Mouse (Mus musculus): ENCODE data around the gene Hist1h2ab. TPM values are rescaled to one million over a fixed set of nuclear protein-coding genes. Genes with fewer than 3 reads are reported as not detected.
"Not testable (repeated sequence)": the region's sequence is repeated elsewhere in the genome, so short reads cannot be mapped to it uniquely, and the experiment has no call there.

The Hist1h2ab gene
- total RNA-seq, 2 experiments from 2014 or later: 67.6 to 81.2 TPM

DNA sequence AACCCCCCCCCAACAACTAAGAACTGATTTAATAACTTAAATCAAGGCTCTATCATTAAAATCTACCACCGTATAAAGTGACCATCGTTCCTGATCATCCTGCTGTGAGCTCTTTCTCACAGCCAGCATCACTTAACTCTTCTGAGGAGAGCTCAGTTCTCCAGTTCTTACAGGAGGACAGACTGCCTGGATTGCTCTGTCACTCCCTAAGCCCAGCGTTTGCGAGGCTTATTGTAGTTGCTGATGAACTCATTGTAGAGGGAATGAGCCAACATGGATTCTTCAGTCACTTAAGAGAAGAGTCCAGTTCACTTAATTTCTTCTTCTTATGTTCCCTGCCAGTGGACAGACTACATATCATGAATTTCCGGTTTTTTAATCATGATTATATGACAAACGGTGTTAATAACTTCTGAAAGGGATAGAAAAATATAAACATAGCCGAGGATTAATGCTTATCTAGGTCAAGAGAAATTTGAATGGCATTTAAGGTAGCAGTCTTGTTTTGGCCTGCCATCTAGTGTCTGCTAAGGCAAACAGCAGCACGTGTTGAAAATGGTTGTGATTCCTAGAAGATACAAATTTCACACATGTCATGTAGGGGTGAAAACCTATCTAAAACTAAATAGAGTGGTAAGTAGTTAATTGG lies 18.6 kb upstream of the Hist1h2ab start:
- no peak for DNase-seq
- intact Hi-C loops (cut with DNase I; ENCODE audit: low total_unique reads): loop anchor here (2.0 kb wide), 1 partner anchor 31 kb away; no protein-coding TSS in a partner anchor

- intact Hi-C loops (cut with DNase I; ENCODE audit: low total_unique reads): no loop called here
- DNase-seq: no peak
Observed at GRCm38 (mm10) chr13:23737091-23737490, 13.8 kb upstream of the Hist1h2ab start.

GRCm38 (mm10) chr13:23738041-23738440 lies 12.9 kb upstream of the Hist1h2ab start:
- no peak for DNase-seq
- intact Hi-C loops (cut with DNase I; ENCODE audit: low total_unique reads): no loop called here

GRCm38 (mm10) chr13:23738677-23739068 lies 12.3 kb upstream of the Hist1h2ab start, which contains the start of gene Hist1h1c:
Gene Hist1h1c (plus strand): TSS chr13:23738808.
- peak; percentile 86 for DNase-seq
- intact Hi-C loops (cut with DNase I; ENCODE audit: low total_unique reads): no loop called here

- intact Hi-C loops (cut with DNase I; ENCODE audit: low total_unique reads): no loop called here
- DNase-seq: peak; percentile 91
Observed at GRCm38 (mm10) chr13:23739069-23739921, 11.6 kb upstream of the Hist1h2ab start.

GRCm38 (mm10) chr13:23739922-23740252 lies 11.0 kb upstream of the Hist1h2ab start:
- intact Hi-C loops (cut with DNase I; ENCODE audit: low total_unique reads): no loop called here
- DNase-seq: no peak

DNA sequence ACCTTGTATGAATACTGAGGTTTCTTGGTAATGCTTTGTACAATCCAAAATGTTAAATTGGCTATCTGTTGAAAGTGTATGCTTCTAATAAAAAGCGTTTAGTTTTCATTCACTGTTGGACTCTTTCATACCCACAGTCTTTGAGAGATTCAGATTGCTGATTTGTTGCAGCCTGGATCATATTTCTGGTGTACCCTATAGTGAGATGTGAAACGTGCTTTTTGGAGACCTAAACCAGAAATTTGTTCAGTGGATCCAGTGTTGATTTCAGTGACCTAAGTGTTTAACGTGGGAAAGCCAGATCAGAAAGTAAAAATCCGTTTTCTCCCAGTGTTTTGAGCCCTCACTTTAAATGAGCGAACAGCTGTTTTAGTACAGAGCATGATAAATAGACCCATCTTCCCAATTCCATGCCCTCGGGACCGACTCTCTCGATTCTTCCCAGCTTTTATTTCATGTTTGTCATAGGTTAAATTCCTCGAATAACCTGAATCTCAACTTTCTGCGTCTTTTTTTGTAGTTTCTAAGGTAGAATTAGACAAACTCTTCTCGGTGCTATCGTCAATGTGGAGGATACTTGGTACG lies 10.6 kb upstream of the Hist1h2ab start:
- intact Hi-C loops (cut with DNase I; ENCODE audit: low total_unique reads): no loop called here
- no peak for DNase-seq

DNA sequence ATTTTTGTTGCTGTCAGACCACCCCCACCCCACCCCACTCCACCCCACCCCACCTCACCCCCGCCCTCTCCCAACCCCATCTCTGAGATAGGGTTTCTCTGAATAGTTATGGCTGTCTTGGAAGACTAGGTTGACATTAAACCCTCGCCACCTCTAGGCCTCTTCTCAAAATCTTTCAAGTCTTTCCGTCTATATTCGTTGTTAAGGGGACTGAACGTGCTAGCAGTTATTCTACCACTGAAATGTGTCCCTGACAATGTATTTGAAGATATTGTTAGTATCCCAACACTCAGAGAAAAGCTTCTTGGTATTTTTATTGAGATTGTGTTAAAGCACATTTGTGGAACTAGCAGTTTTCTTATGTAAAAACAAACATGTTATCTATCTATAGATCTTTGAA lies 10.0 kb upstream of the Hist1h2ab start:
- DNase-seq: no peak
- intact Hi-C loops (cut with DNase I; ENCODE audit: low total_unique reads): no loop called here

DNA sequence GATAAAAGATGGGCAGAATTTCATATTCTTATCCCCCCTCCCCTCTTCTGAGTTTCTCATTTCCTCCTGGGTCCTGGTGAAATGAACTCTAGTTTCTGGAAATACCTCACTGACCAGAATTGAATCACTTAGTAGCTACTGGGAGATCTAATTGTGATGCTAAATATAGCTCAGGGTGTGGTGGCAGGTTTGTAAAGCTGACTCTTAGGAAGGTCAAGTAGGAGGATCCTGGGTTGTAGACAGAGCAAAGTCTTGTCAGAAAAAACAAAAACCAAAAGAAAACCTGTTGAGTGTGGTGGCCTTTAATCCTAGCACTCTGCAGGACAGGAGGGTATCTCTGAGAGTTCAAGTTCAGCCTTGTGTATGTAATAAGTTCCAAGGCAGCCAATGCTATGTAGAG lies 8.9 kb upstream of the Hist1h2ab start:
- intact Hi-C loops (cut with DNase I; ENCODE audit: low total_unique reads): no loop called here
- no peak for DNase-seq

- intact Hi-C loops (cut with DNase I; ENCODE audit: low total_unique reads): no loop called here
- no peak for DNase-seq
Observed at GRCm38 (mm10) chr13:23743215-23743614, 7.7 kb upstream of the Hist1h2ab start.

- intact Hi-C loops (cut with DNase I; ENCODE audit: low total_unique reads): no loop called here
- DNase-seq: no peak
Observed at GRCm38 (mm10) chr13:23743963-23744362, 7.0 kb upstream of the Hist1h2ab start.

DNA sequence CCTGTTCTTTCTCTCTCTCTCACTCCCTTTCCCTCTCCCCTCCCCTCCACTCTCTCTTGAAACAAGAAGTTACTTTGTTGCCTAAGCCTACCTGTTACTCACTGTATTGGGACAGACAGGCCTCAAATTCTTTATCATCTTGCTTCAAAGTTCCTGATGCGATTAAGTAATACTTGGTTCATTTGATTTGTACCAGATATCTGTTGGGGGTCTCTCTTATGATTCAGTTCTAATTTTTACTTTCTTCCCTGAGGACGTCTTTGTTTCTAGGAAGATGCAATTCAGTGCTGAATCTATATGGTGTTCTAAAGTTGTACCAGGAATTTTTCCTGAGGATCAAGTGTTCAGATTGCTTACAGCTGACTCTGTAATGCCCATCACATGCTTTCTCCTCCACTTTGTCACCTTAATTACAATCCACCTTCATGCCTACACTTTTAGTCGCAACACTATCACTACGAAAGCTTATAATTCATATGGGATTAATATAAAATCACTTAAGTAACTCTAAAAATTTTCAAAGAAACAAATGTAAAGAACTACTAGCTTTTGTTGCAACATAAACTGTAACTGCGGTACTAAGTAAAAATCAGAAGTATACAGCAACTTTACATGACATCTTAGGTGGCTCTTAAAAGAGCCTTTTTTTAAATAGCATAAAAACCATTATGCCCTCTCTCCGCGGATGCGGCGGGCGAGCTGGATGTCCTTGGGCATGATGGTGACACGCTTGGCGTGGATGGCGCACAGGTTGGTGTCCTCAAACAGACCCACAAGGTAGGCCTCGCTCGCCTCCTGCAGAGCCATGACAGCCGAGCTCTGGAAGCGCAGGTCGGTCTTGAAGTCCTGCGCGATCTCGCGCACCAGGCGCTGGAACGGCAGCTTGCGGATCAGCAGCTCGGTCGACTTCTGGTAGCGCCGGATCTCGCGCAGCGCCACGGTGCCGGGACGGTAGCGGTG lies 6.2 kb upstream of the Hist1h2ab start:
- intact Hi-C loops (cut with DNase I; ENCODE audit: low total_unique reads): no loop called here

DNA sequence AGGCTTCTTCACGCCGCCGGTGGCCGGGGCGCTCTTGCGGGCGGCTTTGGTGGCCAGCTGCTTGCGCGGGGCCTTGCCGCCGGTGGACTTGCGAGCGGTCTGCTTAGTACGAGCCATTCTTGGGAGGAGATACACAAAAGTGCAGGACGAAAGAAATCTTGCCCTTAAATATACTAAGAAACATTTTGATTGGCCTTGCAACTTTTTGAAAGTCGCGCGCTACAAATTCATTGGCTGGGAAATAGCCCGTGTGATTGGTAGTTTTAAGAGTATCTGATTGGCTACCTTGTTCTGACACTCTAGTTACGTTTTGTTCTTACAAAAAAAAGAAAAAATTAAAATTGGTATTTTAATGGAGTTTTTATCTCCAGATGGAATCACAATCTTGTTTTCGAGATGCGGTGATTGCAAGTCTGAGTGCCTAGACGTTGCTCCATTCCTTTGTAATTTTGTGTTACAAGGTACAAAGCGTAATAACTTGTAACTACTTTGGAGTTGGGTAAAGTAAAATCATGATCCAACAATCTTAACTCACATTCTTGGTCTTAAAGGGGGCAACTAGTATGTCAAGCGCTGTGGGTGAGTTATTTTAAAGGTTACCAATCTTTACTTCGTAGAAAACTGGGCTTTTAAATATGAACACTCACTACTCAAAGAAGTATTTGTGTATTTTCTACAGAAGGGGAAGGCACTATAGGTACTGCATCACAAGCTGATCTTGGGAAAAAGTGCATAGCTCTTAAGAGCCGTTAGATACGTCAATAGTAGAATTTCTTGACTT lies 5.4 kb upstream of the Hist1h2ab start, which contains the start of gene Hist1h3c:
Gene Hist1h3c, minus strand, starts transcription at position 222 of the 781 bp plus-strand sequence.
- peak; percentile 71 for DNase-seq
- intact Hi-C loops (cut with DNase I; ENCODE audit: low total_unique reads): no loop called here

More for the DNA sequence above, 6.2 kb upstream of the Hist1h2ab start:
- no peak for DNase-seq

GRCm38 (mm10) chr13:23746201-23747080 lies 4.5 kb upstream of the Hist1h2ab start, which contains the start of gene Hist1h2bb:
Gene Hist1h2bb (plus strand): TSS chr13:23746734.
- intact Hi-C loops (cut with DNase I; ENCODE audit: low total_unique reads): not testable (repeated sequence)
- peak; percentile 52 for DNase-seq

- DNase-seq: no peak
- intact Hi-C loops (cut with DNase I; ENCODE audit: low total_unique reads): no loop called here
Observed at GRCm38 (mm10) chr13:23747081-23747891, 3.6 kb upstream of the Hist1h2ab start.

DNA sequence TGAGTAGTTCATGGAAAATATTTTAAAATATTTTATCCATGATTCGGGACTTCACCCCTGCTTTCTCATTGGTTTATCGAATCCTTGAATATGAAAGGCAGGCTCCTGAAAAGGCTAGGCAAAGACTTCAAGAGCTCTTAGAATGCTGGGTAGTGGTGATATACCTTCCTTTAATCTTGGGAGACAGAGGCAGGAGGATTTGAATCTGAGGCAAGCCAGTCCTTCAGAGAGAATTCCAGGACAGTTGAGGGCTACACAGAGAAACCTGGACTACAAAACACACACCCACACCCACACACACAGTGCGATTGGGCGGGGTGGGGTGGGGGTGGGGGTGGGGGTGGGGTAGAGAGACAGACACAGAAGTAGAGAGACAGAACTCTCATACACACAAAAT lies 3.0 kb upstream of the Hist1h2ab start:
- no peak for DNase-seq
- intact Hi-C loops (cut with DNase I; ENCODE audit: low total_unique reads): no loop called here
